Mouse (Mus musculus) brain, embryonic 14.5 days (tissue): ENCODE measurements around the gene Psmd11.
"Not testable (repeated sequence)": the region's sequence is repeated elsewhere in the genome, so short reads cannot be mapped to it uniquely, and the experiment has no call there.

Source experiments
- CTCF ChIP-seq: fragments of 200-500 bp; IDR thresholded peaks from 2 replicates; pipeline ENCODE4 v1.5.1; 2012; ENCODE audit warnings: inconsistent platforms, mild to moderate bottlenecking, moderate library complexity, borderline replicate concordance; ENCODE audit not compliant: insufficient read depth, insufficient read length; ENCODE audit errors: extremely low read depth
- POLR2A ChIP-seq: fragments of 200-500 bp; IDR thresholded peaks from 2 replicates; pipeline ENCODE4 v1.6.1; 2012; ENCODE audit warnings: mild to moderate bottlenecking, inconsistent platforms, borderline replicate concordance; ENCODE audit not compliant: poor library complexity, insufficient read depth, insufficient read length, severe bottlenecking; ENCODE audit errors: extremely low read depth

DNA sequence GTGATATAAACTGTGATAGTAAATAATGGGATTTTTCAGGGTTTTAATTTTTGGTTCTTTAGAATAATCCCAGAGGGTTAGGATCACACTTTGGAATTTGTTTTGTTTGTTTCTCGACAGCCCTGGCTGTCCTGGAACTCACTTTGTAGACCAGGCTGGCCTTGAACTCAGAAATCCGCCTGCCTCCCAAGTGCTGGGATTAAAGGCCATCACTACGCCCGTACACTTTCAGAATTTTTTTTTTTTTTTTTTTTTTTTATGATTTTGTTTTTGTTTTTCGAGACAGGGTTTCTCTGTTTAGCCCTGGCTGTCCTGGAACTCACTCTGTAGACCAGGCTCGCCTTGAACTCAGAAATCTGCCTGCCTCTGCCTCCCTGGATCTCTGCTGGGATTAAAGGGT is 20.5 kb upstream of the Psmd11 start:
- TF ChIP-seq CTCF, POLR2A: not testable (repeated sequence)
